Mouse (Mus musculus) forebrain, embryonic 12.5 days (tissue): ENCODE results near the gene Myd88. TPM values are rescaled to one million over a fixed set of nuclear protein-coding genes. Genes with fewer than 3 reads are reported as not detected.

Experiments used
- ATAC-seq: fragments of 200-750 bp; cut with Nextera tagmentation; 2 replicates; pipeline ENCODE4 v1.8.0; 2017; ENCODE audit warnings: moderate TSS enrichment; ENCODE audit not compliant: low FRiP score
- H3K27ac ChIP-seq: fragments of 300-500 bp; sonication (generic); 2 replicates; pipeline ENCODE4 v1.5.1; 2016; ENCODE audit warnings: mild to moderate bottlenecking
- H3K27me3 ChIP-seq: fragments of 300-500 bp; sonication (generic); 2 replicates; pipeline ENCODE4 v1.6.1; 2016; ENCODE audit warnings: mild to moderate bottlenecking
- H3K36me3 ChIP-seq: fragments of 300-500 bp; sonication (generic); replicated peaks from 2 replicates; pipeline ENCODE4 v1.6.1; 2016; ENCODE audit warnings: mild to moderate bottlenecking
- H3K4me1 ChIP-seq: fragments of 300-500 bp; sonication (generic); 2 replicates; pipeline ENCODE4 v1.6.1; 2016
- H3K4me2 ChIP-seq: fragments of 300-500 bp; sonication (generic); 2 replicates; pipeline ENCODE4 v1.6.1; 2016; ENCODE audit warnings: mild to moderate bottlenecking, moderate library complexity
- H3K4me3 ChIP-seq: fragments of 300-500 bp; sonication (generic); replicated peaks from 2 replicates; pipeline ENCODE4 v1.5.1; 2016; ENCODE audit warnings: mild to moderate bottlenecking
- H3K9ac ChIP-seq: fragments of 300-500 bp; sonication (generic); 2 replicates; pipeline ENCODE4 v1.6.1; 2016; ENCODE audit warnings: mild to moderate bottlenecking
- H3K9me3 ChIP-seq: fragments of 300-500 bp; sonication (generic); 2 replicates; pipeline ENCODE4 v1.6.1; 2016
- WGBS: fragments of 180-500 bp; shearing (Covaris S2); methylation state at CpG from one replicate; pipeline ENCODE4 v1.1.7; 2016; 5-methylcytosine and 5-hydroxymethylcytosine counted together
- polyA plus RNA-seq: library from polyadenylated mRNA; unstranded; fragments of >200 nt; fragmentation: Nextera tagmentation; extraction: Ambion mirVana; gene quantifications from 2 replicates; pipeline ENCODE4 v1.2.1, GENCODE M21; 2016

Gene Myd88
- polyA plus RNA-seq, 1 experiment from 2014 or later, result 5.9 TPM

GRCm38 (mm10) chr9:119361416-119361815 is 20.2 kb upstream of the Myd88 start:
- H3K9ac ChIP-seq, result no peak overlapping the region
- H3K27me3 ChIP-seq, result no peaks in the 10 kb centered on the region
- H3K9me3 ChIP-seq, result no peaks in the 10 kb centered on the region
- 94% methylated on average over 5 of the region's 5 CpGs for WGBS
- no peak overlapping the region for H3K4me3 ChIP-seq
- H3K27ac ChIP-seq, result no peak overlapping the region
- H3K4me2 ChIP-seq, result no peak overlapping the region
- ATAC-seq, result no peak
- peaks cover 7% of the 10 kb centered on the region; the same call in 1 of the 2 replicates for H3K4me1 ChIP-seq
- no peaks in the 10 kb centered on the region for H3K36me3 ChIP-seq

- Histone ChIP-seq H3K4me3 (peak overlapping the region; percentile 71), H3K4me1 (peaks cover 7% of the 10 kb centered on the region; the same call in 1 of the 2 replicates), H3K9ac (peak overlapping the region; percentile 80; the same call in 1 of the 2 replicates), H3K9me3 (no peaks in the 10 kb centered on the region), H3K4me2 (peak overlapping the region; percentile 88), H3K27ac (no peak overlapping the region), H3K36me3 (no peaks in the 10 kb centered on the region), H3K27me3 (no peaks in the 10 kb centered on the region)
- no peak for ATAC-seq
- 40% methylated on average over 9 of the region's 9 CpGs for WGBS
Observed at GRCm38 (mm10) chr9:119358058-119358429, 16.8 kb upstream of the Myd88 start.

GRCm38 (mm10) chr9:119357331-119358057 is 16.3 kb upstream of the Myd88 start, which contains the start of gene Xylb:
Gene Xylb (plus strand): TSS chr9:119357381.
- no peaks in the 10 kb centered on the region for H3K27me3 ChIP-seq
- peak; percentile 92 for ATAC-seq
- no peak within 1 kb of the TSS for H3K27ac ChIP-seq
- peaks cover 7% of the 10 kb centered on the region; the same call in 1 of the 2 replicates for H3K4me1 ChIP-seq
- H3K4me3 ChIP-seq, result peak within 1 kb of the TSS; percentile 71
- no peaks in the 10 kb centered on the region for H3K9me3 ChIP-seq
- peak within 1 kb of the TSS; percentile 88 for H3K4me2 ChIP-seq
- 3% methylated on average over 65 of the region's 65 CpGs for WGBS
- H3K9ac ChIP-seq, result peak within 1 kb of the TSS; percentile 80
- H3K36me3 ChIP-seq, result no peaks in the 10 kb centered on the region

DNA sequence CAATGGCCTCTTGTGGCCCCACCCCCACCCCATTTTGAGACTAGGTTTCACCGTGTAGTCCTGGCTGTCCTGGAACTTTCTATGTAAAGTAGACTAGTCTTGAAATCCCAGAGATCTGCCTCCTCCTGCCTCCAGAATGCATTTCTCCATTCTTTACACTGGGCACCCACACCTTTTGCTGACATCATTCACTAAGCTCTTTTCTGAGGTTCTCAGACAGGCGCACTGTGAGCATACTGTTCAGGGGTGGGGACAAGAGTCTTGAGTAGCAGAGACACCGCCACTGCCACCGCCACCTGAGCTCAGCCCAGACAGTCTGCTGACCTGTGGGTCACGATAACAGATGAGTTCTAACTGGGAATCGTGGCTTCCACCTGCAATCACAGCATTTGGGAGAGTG is 14.7 kb upstream of the Myd88 start:
- Histone ChIP-seq H3K9ac (no peak overlapping the region), H3K27me3 (no peaks in the 10 kb centered on the region), H3K4me1 (peaks cover 7% of the 10 kb centered on the region; the same call in 1 of the 2 replicates), H3K27ac (no peak overlapping the region), H3K9me3 (no peaks in the 10 kb centered on the region), H3K4me3 (no peak overlapping the region), H3K4me2 (no peak overlapping the region), H3K36me3 (peaks cover 6% of the 10 kb centered on the region)
- ATAC-seq, result no peak
- 78% methylated on average over 6 of the region's 6 CpGs for WGBS

DNA sequence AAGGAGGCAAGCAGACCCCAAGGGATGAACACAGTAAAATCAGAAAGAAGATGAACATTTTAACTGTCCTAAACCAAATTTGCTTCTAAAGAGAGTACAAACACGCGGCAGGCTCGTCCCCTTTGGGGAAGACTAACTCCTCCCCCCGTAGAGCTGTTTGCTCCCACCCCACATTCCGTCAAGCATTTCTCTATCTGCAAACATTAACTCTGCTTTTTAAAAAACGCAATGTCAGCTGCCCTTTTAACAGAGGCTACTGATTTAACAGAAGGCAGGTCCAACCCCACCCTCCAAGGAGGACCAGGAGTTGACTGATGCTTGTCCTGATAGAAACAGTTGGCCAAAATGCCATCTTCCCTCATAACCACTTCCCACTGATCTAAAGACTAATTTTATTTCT is 12.7 kb upstream of the Myd88 start:
- Histone ChIP-seq H3K36me3 (peaks cover 20% of the 10 kb centered on the region), H3K27me3 (no peaks in the 10 kb centered on the region), H3K9me3 (no peaks in the 10 kb centered on the region), H3K4me1 (peaks cover 7% of the 10 kb centered on the region; the same call in 1 of the 2 replicates), H3K9ac (no peak overlapping the region), H3K4me2 (no peak overlapping the region), H3K27ac (no peak overlapping the region), H3K4me3 (no peak overlapping the region)
- ATAC-seq, result no peak
- WGBS, result 88% methylated on average over 6 of the region's 6 CpGs

- Histone ChIP-seq H3K9me3 (no peaks in the 10 kb centered on the region), H3K4me1 (no peaks in the 10 kb centered on the region), H3K4me3 (no peak overlapping the region), H3K27me3 (no peaks in the 10 kb centered on the region), H3K9ac (no peak overlapping the region), H3K27ac (no peak overlapping the region), H3K36me3 (peaks cover 35% of the 10 kb centered on the region), H3K4me2 (no peak overlapping the region)
- ATAC-seq, result peak; percentile 72
- WGBS, result 25% methylated on average over 4 of the region's 4 CpGs
Observed at GRCm38 (mm10) chr9:119352060-119352459, 10.8 kb upstream of the Myd88 start.

DNA sequence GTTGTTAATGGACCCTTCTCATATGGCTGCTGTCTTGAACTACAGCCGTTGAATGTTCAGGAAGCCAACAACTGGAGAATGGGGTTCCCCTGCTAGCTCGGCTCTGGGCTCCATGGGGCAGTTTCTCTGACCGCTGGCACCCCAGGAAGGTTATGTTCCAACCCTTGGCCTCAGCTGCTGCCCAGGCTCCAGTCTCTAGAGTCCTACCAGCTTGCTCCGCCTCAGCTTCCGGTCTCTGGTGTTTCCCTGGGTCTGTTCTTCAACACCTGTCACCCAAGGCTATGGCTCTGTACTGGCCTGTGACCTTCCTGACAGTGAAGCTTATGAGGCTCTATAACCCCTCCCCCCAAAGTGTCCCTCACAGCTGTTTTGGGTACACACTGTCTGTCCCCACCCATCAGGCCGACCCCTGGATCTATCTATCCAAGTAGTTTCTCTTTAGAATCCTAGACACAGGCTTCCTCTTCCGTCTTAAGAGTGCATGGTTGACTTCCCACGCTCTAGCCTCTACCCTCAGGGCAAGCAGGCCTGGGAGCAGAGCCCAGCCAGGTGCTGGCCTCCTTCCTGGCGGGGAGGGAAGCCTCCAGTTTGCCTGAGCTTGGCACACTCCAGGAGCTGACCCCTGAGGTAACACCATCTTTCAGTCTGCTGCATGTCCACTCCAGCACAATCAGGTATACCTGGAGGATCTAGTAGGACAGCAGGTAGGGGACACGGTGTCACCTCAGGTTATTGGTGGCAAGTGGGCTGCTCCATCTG is 9.9 kb upstream of the Myd88 start:
- 87% methylated on average over 10 of the region's 10 CpGs for WGBS
- H3K9me3 ChIP-seq, result no peaks in the 10 kb centered on the region
- no peak for ATAC-seq

GRCm38 (mm10) chr9:119350531-119350930 is 9.3 kb upstream of the Myd88 start:
- no peaks in the 10 kb centered on the region for H3K4me1 ChIP-seq
- H3K4me2 ChIP-seq, result no peak overlapping the region
- H3K9ac ChIP-seq, result no peak overlapping the region
- ATAC-seq, result no peak
- H3K4me3 ChIP-seq, result no peak overlapping the region
- 98% methylated on average over 3 of the region's 3 CpGs for WGBS
- no peaks in the 10 kb centered on the region for H3K9me3 ChIP-seq
- peaks cover 51% of the 10 kb centered on the region for H3K36me3 ChIP-seq
- H3K27me3 ChIP-seq, result no peaks in the 10 kb centered on the region
- H3K27ac ChIP-seq, result no peak overlapping the region

More for the DNA sequence above, 9.9 kb upstream of the Myd88 start:
- Histone ChIP-seq H3K4me2 (no peak overlapping the region), H3K27ac (no peak overlapping the region), H3K9ac (no peak overlapping the region), H3K4me3 (no peak overlapping the region), H3K27me3 (no peaks in the 10 kb centered on the region), H3K4me1 (no peaks in the 10 kb centered on the region), H3K36me3 (peaks cover 45% of the 10 kb centered on the region)

GRCm38 (mm10) chr9:119346376-119346775 is 5.2 kb upstream of the Myd88 start:
- Histone ChIP-seq H3K27me3 (no peaks in the 10 kb centered on the region), H3K27ac (no peak overlapping the region), H3K4me1 (peaks cover 14% of the 10 kb centered on the region), H3K9me3 (no peaks in the 10 kb centered on the region), H3K4me2 (no peak overlapping the region), H3K9ac (no peak overlapping the region), H3K4me3 (no peak overlapping the region), H3K36me3 (peaks cover 73% of the 10 kb centered on the region)
- WGBS, result 92% methylated on average over 8 of the region's 8 CpGs
- ATAC-seq, result no peak

DNA sequence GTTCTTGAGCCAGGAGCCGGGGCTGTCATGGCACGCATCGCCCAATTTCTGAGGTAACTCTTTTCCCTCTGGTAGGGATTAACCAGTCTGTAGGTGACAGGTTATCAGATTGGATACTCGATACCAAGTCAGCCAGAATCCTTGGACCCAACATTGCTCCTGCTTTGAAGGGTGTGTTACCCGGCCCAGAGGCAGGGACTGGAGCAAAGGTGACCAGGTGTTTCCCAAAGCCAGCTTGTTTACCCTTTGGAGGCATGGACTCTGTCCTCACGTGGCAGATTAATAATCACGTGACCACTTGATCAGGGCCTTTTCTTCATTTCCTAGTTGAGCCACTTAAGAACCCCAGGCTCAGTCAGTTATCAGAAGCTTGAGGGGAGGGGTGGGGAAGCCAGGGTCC is 1.5 kb upstream of the Myd88 start:
- H3K27me3 ChIP-seq, result peaks cover 20% of the 10 kb centered on the region; the same call in 1 of the 2 replicates
- 0 out of 2 replicates have a peak overlapping the region, but pooled peaks have one; percentile 85 for H3K9ac ChIP-seq
- no peak overlapping the region for H3K27ac ChIP-seq
- H3K9me3 ChIP-seq, result no peaks in the 10 kb centered on the region
- peaks cover 27% of the 10 kb centered on the region for H3K4me1 ChIP-seq
- no peak for ATAC-seq
- no peak overlapping the region for H3K4me3 ChIP-seq
- no peak overlapping the region for H3K4me2 ChIP-seq
- WGBS, result 88% methylated on average over 7 of the region's 7 CpGs
- H3K36me3 ChIP-seq, result peaks cover 47% of the 10 kb centered on the region

DNA sequence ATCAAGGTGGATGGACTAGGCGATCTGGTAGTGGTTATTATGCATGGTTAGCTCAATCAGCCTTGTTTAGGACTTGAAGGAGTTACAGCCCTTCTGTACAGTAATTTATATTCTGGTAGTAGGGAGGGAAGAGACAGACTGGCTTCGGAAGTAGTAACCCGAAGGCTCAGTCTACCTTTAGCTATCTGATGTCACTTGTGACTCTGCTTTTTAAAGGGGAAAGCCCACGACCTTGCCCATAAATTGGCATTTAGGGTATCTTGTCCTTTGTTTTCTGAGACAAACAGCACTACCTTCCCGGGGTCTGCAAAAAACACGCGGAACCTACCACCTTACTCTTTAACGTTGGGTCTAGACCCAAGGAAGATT is 1.0 kb downstream of the Myd88 start:
- Histone ChIP-seq H3K36me3 (peaks cover 21% of the 10 kb centered on the region), H3K4me2 (peak overlapping the region; percentile 64), H3K4me1 (peaks cover 27% of the 10 kb centered on the region), H3K27me3 (peaks cover 20% of the 10 kb centered on the region; the same call in 1 of the 2 replicates), H3K9me3 (no peaks in the 10 kb centered on the region), H3K9ac (peak overlapping the region; percentile 85; the same call in 1 of the 2 replicates), H3K27ac (peak overlapping the region; percentile 91; the same call in 1 of the 2 replicates), H3K4me3 (peak overlapping the region; percentile 82)
- ATAC-seq, result no peak
- WGBS, result 6% methylated on average over 8 of the region's 8 CpGs

DNA sequence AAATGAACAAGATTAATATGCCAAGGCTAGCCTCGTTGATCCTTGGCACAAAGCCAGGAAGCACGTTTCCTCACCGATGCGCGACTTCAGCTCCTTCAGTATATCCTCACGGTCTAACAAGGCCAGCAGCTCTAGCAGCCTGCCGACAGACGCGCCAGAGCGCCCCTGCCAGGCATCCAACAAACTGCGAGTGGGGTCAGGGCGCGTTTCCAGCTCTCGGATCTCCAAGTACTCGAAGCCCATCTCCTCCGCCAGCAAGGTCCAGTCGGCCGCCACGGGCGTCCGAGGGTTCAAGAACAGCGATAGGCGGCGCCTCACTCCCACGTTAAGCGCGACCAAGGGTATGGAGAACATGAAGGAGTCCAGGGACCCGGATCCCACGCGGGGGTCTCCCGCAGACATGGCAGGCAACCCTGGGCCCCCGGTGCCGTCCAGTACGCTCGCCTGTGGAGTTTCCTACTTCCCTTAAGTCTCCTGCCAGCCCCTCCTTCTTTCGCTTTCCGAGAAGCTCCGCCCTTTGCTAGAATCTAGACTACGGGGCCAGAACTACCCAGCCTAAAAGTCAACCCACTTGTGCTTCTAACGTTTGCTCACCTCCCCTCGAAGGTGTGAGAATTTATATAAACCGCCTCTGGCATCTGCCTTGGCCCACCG is 1.5 kb downstream of the Myd88 start, which contains the start of gene Acaa1a:
Acaa1a (plus strand) TSS at position 119 of the 654 bp plus-strand sequence.
- H3K36me3 ChIP-seq, result peaks cover 16% of the 10 kb centered on the region
- peak within 1 kb of the TSS; percentile 64 for H3K4me2 ChIP-seq
- no peaks in the 10 kb centered on the region for H3K9me3 ChIP-seq
- H3K4me1 ChIP-seq, result peaks cover 27% of the 10 kb centered on the region
- ATAC-seq, result no peak
- peaks cover 20% of the 10 kb centered on the region; the same call in 1 of the 2 replicates for H3K27me3 ChIP-seq
- peak within 1 kb of the TSS; percentile 82 for H3K4me3 ChIP-seq
- WGBS, result 2% methylated on average over 43 of the region's 43 CpGs
- peak within 1 kb of the TSS; percentile 91 for H3K27ac ChIP-seq
- peak within 1 kb of the TSS; percentile 85 for H3K9ac ChIP-seq
